ENCODE assay signal across 20 mouse cellular contexts in the genomic region with DNA sequence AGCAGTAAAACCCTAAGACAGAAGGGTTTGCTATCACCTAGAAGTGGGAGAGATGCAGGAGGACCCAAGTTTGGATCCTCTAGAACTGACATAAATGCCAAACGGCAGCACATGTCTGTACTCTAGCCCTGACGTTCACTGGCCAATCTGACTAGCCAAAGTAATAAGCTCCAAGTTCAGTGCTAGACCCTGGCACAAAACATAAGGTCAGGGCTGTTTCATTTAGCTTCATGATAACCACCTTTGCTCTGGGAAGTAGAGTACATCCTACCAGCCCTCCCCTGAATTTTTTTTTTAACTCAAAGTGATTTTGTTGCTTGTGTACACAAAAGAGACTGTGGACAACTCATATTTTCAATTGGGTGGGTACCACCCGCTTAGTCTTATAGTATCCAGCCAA.
"Had no signal": no experiment of that assay in that cellular context is flagged by ENCODE, and none has a peak within 500 bp of the region (broad histone marks: within the 10 kb centered on the region; RNA-seq: fewer than 3 reads in every experiment).

No protein-coding gene starts in this region.

- H3K9me3 ChIP-seq: midbrain, embryonic 10.5 days; midbrain, embryonic 12.5 days; neural tube, embryonic 13.5 days; neural tube, embryonic 15.5 days; stomach, embryonic 15.5 days had no signal

- H3K4me2 ChIP-seq: lung, embryonic 14.5 days; midbrain, embryonic 12.5 days; neural tube, embryonic 13.5 days; neural tube, embryonic 15.5 days; stomach, embryonic 15.5 days had no signal

- H3K27ac ChIP-seq: midbrain, embryonic 10.5 days; midbrain, embryonic 12.5 days; neural tube, embryonic 13.5 days; neural tube, embryonic 15.5 days; stomach, embryonic 15.5 days; stomach, postnatal 0 days had no signal

- H3K27me3 ChIP-seq: midbrain, embryonic 12.5 days; neural tube, embryonic 13.5 days; neural tube, embryonic 15.5 days; stomach, embryonic 15.5 days had no signal

- ATAC-seq: midbrain, embryonic 16.5 days had no signal

- H3K4me3 ChIP-seq: midbrain, embryonic 10.5 days; midbrain, embryonic 12.5 days; myocyte; neural tube, embryonic 13.5 days; neural tube, embryonic 15.5 days; stomach, embryonic 15.5 days had no signal

- H3K4me1 ChIP-seq: midbrain, embryonic 10.5 days; midbrain, embryonic 12.5 days; neural tube, embryonic 13.5 days; neural tube, embryonic 15.5 days; stomach, embryonic 15.5 days had no signal

- H3K9ac ChIP-seq: lung, embryonic 14.5 days; midbrain, embryonic 12.5 days; neural tube, embryonic 13.5 days; neural tube, embryonic 15.5 days; stomach, embryonic 15.5 days had no signal

- DNase-seq: lung, adult 18-20 months; lung, embryonic 14.5 days; lung, postnatal 10 days; lung, postnatal 4 days; midbrain, embryonic 14.5 days; retina, postnatal 1 day; right cerebral cortex, adult 18-20 months; right cerebral cortex, postnatal 25 days; right cerebral cortex, postnatal 4 days; thymus, adult 2 months; thymus, postnatal 25 days; thymus, postnatal 4 days had no signal
